In the genomic region with DNA sequence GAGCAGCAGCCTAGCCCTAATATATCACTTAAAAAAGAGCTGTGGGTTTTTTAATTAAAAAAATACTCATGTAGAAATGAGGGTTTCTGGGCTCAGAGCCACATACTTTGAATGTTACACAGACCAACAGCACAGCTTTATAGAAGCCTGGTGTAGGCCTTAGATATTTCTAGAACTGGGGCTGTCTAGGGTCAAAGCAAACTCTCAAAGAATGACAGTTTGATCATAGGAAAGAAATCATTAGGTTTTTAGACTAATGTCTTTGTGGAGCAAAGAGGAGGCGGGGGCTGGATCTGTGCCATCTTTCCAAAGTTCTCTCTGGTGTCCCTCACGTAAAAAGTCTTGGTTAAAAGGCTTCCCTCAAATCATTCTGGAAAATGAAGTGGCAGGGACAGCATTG, we compare ENCODE assay signal across 23 mouse cellular contexts.
A peak's percentile ranks its signal among the peaks of the same experiment; 100 is the strongest.
DNase-seq lines count a peak whose midpoint lies in the region; ATAC-seq and TF ChIP-seq lines count a peak whose summit lies in the region.
"Had no signal": no experiment of that assay in that cellular context is flagged by ENCODE, and none has a peak within 500 bp of the region (broad histone marks: within the 10 kb centered on the region; RNA-seq: fewer than 3 reads in every experiment).

No protein-coding gene starts in this region.

- H3K9me3 ChIP-seq in lung, embryonic 14.5 days (ENCODE audit: low read depth, low read length), result no peaks in the 10 kb centered on the region
- H3K9me3 ChIP-seq: forebrain, embryonic 12.5 days; heart, embryonic 12.5 days; hindbrain, embryonic 15.5 days; intestine, embryonic 15.5 days; midbrain, embryonic 15.5 days had no signal

- no peak overlapping the region for H3K4me2 ChIP-seq in lung, embryonic 14.5 days
- H3K4me2 ChIP-seq: forebrain, embryonic 12.5 days; heart, embryonic 12.5 days; hindbrain, embryonic 15.5 days; intestine, embryonic 15.5 days; midbrain, embryonic 15.5 days had no signal

- no peak for TF ChIP-seq POLR2A in lung, adult 2 months (IDR thresholded peaks at IDR 0.05; ENCODE audit: borderline replicate concordance, extremely low read depth, low read depth, low read length)
- TF ChIP-seq POLR2A in embryonic fibroblast, embryonic 13.5 days (IDR thresholded peaks at IDR 0.05; ENCODE audit: low read depth, low read length), result no peak

- no peaks in the 10 kb centered on the region for H3K4me1 ChIP-seq in lung, embryonic 14.5 days (ENCODE audit: insufficient read depth)
- H3K4me1 ChIP-seq in lung, adult 2 months (ENCODE audit: control insufficient read depth, insufficient read depth, low read length), result peaks cover 6% of the 10 kb centered on the region
- peaks cover 9% of the 10 kb centered on the region for H3K4me1 ChIP-seq in embryonic fibroblast, embryonic 13.5 days (ENCODE audit: control insufficient read depth, insufficient read depth, low read length)

- H3K27me3 ChIP-seq in lung, embryonic 14.5 days (ENCODE audit: insufficient read depth, low read length), result no peaks in the 10 kb centered on the region
- H3K27me3 ChIP-seq: forebrain, embryonic 12.5 days; heart, embryonic 12.5 days; hindbrain, embryonic 15.5 days; intestine, embryonic 15.5 days; midbrain, embryonic 15.5 days had no signal

- DNase-seq in lung, embryonic 14.5 days, result peak; percentile 64
- DNase-seq in lung, adult 2 months, result no peak
- peak; percentile 82 for DNase-seq in kidney, postnatal 10 days
- DNase-seq in lung, postnatal 14 days, result peak; percentile 27
- DNase-seq in T-cell, adult 2 months (ENCODE audit: low spot score), result no peak
- DNase-seq: adrenal gland, postnatal 36 days; cerebellum, adult 18-20 months; cerebellum, postnatal 36 days; gastrocnemius, postnatal 10 days; heart, adult 11 months; heart, postnatal 4 days; spleen, adult 18-20 months; thymus, postnatal 25 days had no signal

- TF ChIP-seq CTCF in lung, embryonic 14.5 days (IDR thresholded peaks at IDR 0.05; ENCODE audit: low read depth), result no peak
- no peak for TF ChIP-seq CTCF in lung, adult 2 months (IDR thresholded peaks at IDR 0.05; ENCODE audit: insufficient read depth, low read length)
- TF ChIP-seq CTCF in embryonic fibroblast, embryonic 13.5 days (IDR thresholded peaks at IDR 0.05; ENCODE audit: borderline replicate concordance, insufficient read depth, low read length), result no peak

- H3K36me3 ChIP-seq in lung, embryonic 14.5 days (ENCODE audit: insufficient read depth), result no peaks in the 10 kb centered on the region
- H3K36me3 ChIP-seq: forebrain, embryonic 12.5 days; heart, embryonic 12.5 days; hindbrain, embryonic 15.5 days; intestine, embryonic 15.5 days; midbrain, embryonic 15.5 days had no signal

- H3K9ac ChIP-seq in lung, embryonic 14.5 days, result no peak overlapping the region
- H3K9ac ChIP-seq: forebrain, embryonic 12.5 days; heart, embryonic 12.5 days; hindbrain, embryonic 15.5 days; intestine, embryonic 15.5 days; liver, embryonic 14.5 days; midbrain, embryonic 15.5 days had no signal

- no peak overlapping the region for H3K4me3 ChIP-seq in lung, embryonic 14.5 days (ENCODE audit: low read depth, low read length)
- H3K4me3 ChIP-seq in lung, adult 2 months (replicated peaks; ENCODE audit: extremely low read depth, low read depth, low read length), result no peak overlapping the region
- no peak overlapping the region for H3K4me3 ChIP-seq in embryonic fibroblast, embryonic 13.5 days (ENCODE audit: insufficient read depth, low read length)
- H3K4me3 ChIP-seq: forebrain, embryonic 12.5 days; heart, embryonic 12.5 days; hindbrain, embryonic 15.5 days; intestine, embryonic 15.5 days; left cerebral cortex, adult 2 months; midbrain, embryonic 15.5 days; myocyte had no signal

- no peak overlapping the region for H3K27ac ChIP-seq in lung, embryonic 14.5 days (ENCODE audit: low read depth)
- peak overlapping the region; percentile 19; the same call in 1 of the 2 replicates for H3K27ac ChIP-seq in embryonic fibroblast, embryonic 13.5 days (ENCODE audit: insufficient read depth, low read length)
- H3K27ac ChIP-seq: forebrain, embryonic 12.5 days; hindbrain, embryonic 15.5 days; intestine, embryonic 15.5 days; left cerebral cortex, adult 2 months; liver, embryonic 14.5 days; midbrain, embryonic 15.5 days had no signal

- ATAC-seq in lung, embryonic 14.5 days (ENCODE audit: insufficient read depth), result 0 out of 2 replicates have a peak, but pooled peaks have one; percentile 35
- no peak for ATAC-seq in activated CD4-positive, CD25-positive, alpha-beta regulatory T cell, adult 4 months
- ATAC-seq: intestine, embryonic 15.5 days; midbrain, embryonic 15.5 days had no signal

- WGBS in lung, embryonic 14.5 days, result 47% methylated on average over 2 of the region's 2 CpGs
- WGBS in lung, adult 2 months, result 60% methylated on average over 2 of the region's 2 CpGs

Comparison
In these comparisons a context has a peak if more than half of its experiments do, and no peak if none do; other contexts are left out.
1. DNase-seq: peak in lung, embryonic 14.5 days (single experiment), kidney, postnatal 10 days (single experiment) and lung, postnatal 14 days (single experiment); none in lung, adult 2 months (single experiment) and T-cell, adult 2 months (single experiment).